Mouse (Mus musculus): ENCODE measurements at regions not wholly inside any gene's neighbourhood (a gene's known extent, or its start where the extent isn't known, plus 50 kb on each side); places are given as distances from the start of the nearest gene placed in this dataset.
"Not testable (repeated sequence)": the region's sequence is repeated elsewhere in the genome, so short reads cannot be mapped to it uniquely, and the experiment has no call there.

DNA sequence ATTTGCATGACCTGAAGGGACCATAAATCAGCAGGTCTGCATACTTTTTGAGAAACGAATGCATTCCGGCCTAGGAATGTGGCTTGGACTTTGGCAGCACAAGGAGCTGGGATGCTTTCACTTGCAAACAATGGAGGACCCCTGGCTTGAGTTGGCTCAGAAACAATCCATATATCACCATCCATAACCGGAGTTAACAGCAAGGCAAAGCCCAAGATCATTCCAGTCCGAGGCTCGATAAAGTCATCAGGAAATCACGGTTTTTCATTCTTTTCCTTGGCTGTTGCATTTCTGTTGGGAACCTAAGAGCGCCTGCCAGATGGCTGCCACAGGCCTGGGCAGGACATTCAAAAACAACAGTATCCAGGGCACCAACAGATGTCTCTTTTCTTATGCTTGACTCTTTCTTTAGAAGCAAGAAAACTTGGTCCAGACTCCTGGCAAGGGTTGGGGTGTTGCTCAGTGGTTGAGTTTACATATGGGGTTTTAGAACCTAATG, 198.5 kb downstream of the Fam43a start:
- DNase-seq (ENCODE audit: low read depth, low spot score): peak; percentile 54

DNA sequence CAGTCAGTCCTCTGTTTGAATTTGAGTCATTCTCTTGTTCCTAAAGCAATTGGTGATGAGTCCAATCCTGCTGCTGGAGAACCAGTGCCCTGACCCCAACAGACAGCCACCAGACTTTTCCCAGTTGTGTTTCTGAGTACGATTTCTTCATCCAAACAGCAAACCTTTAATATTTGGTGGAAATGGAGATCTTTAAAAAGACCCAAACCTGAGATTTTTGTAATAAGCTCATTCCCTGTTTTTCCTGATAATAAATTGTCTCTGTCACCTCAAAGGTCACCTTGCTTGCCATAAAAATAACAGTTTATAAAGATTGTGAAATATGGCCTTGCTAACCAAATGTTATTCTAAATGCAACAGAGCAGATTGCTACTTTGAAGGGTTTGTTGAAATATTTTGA, 199.0 kb downstream of the Fam43a start:
- no peak for DNase-seq (ENCODE audit: low read depth, low spot score)

DNA sequence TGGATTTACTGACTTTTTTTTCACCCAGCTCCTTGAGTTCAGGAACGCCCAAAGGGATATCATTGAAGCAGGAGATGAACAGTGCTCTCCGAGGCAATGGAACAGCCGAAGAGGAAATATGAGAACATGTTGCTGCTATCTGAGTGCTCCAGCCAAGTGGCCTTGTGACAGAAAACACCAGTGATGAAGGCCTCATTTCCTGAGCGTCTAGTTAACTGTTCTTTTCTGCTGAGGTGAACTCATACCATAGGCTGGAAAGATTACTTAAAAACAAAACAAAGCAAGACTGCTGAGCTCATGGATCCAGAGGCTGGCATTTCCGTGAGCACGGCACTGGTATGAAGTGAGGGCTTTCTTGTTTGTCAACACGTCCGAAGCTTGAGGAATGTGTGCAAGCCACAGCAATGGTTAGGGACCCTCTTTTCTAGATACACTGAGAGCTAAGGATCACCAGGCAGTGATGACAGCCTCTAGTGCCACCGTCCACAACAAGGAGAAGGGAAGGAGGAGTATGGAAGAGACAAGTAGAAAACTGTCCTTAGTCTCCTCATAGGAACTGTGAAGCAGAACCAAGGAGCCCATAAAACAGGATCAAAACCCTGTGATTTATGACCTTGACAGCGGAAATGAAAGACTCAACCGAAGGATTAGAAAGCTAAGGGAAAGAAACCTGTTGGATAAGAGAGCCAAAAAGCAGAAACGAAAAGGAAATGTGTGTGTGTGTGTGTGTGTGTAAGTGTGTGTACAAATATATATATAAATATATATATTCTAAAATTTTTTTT, 200.4 kb downstream of the Fam43a start:
- DNase-seq (ENCODE audit: low read depth, low spot score): no peak

DNA sequence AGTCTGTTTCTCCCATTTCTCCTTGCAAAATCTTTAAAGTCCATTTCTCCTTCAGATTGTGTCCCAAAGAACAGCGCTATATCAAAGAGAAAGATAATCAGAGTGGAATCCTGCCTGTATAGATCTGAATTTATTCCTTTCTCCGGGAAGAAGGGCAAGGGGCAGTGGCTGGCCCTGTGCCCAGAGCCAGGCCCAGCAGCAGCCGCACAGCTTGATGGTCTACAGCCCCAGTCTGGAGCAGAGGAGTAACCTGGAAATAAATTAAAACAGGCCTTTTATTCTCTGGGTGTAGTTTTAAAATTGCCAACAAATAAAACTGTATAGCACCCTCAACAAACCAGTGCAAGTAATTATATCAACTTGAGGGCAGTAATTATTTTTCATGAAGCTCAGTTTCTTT, 204.5 kb downstream of the Fam43a start:
- DNase-seq (ENCODE audit: low read depth, low spot score): no peak

DNA sequence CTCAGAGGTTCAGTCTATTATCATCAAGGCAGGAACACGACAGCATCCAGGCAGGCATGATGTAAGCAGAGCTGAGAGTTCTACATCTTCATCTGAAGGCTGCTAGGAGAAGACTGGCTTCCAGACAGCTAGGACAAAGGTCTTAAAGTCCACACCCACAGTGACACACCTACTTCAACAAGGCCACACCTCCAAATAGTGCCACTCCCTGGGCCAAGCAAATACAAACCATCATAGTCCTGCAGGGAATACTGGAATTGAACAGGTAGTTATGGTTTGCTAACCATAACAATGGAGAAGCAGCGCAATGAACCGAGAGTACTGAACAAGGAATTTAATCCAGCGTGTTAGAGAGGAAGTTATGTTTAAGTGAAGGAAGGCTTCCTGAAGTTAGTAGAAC, 206.7 kb downstream of the Fam43a start:
- not testable (repeated sequence) for DNase-seq (ENCODE audit: low read depth, low spot score)

DNA sequence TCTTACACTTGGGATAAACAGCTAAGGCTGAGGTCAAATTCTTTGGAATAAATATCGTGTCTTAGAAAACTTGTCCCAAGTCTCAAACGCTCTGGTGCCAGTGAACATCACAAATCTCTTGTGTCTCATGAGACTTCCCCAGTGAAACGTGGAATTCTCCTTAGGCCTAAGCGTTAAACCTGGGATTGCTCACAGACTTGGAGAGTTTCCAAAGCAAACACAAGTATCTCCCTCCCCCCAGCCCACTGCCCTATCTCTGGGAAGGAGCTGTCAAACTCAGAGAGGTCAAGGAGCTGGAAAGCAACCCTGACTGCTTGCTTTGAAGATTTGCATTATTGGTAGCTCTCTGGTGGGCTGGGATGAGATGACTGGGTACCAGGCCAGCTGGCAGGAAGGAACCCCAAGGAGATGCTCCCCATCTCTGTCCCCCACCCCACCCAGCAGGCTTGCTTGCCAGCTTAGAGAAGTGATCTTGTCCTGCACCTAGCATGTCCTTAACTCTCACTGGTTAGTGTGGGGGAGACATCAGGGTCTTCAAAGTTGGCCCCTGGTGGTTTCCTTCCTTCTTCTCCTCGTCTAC, 219.1 kb downstream of the Fam43a start:
- no peak for DNase-seq (ENCODE audit: low read depth, low spot score)

DNA sequence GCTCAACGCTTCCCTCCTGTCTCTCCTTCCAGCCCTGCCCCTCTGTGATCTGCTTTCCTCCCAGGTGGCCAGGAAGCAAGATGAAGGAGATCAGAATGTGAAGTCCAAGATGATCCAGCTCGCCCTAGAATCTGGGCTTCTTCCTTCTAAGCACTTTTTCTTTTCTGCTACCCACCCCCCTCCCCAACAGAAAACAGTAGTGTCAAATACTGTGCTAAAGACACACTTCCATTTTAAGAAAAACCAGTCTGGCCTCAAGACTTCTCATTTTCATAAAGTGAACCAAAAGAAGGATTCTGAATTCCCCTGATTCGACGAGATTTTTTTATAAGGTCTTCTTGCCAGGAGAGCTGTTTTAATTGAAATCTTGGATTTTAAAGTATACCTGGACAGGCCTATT, 219.8 kb downstream of the Fam43a start:
- DNase-seq (ENCODE audit: low read depth, low spot score): no peak

DNA sequence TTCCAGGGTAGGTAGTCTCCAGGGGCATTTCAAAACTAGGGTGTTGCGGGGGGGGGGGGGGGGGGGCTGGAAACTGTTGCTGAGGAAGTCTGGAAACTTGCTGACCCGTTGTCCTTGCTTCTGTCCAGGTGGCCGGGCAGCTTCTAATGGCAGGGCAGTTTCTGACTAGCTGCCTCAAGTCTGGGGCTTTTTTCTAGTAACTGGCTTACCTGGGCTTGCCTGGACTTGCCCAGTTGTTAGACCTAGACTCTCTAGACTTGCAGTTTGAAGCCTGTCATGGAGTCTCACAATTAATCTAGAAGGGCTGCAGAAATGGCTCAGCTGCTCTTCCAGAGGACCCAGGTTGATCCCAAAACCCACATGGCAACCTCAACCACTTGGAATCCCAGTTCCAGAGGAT, 220.7 kb downstream of the Fam43a start:
- DNase-seq (ENCODE audit: low read depth, low spot score): no peak

DNA sequence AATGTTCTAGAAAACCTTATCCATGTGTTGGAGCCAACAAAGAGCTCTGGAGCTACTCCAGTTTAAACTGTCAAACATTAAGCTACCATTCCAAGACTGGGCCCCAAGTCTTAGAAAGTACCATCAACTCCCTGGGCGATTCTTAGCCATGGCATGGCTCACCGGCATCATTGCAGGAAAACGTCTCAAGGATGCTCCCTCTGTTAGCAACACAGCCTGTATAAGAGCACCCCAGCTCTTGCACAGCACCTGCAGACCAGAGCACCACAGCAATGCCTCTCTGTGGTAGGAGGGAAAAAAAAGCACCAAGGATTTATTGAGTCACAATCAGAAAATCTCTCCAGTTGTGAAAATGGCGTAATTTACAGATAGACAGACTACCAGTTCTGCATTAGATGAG, 221.2 kb downstream of the Fam43a start:
- DNase-seq (ENCODE audit: low read depth, low spot score): no peak

DNA sequence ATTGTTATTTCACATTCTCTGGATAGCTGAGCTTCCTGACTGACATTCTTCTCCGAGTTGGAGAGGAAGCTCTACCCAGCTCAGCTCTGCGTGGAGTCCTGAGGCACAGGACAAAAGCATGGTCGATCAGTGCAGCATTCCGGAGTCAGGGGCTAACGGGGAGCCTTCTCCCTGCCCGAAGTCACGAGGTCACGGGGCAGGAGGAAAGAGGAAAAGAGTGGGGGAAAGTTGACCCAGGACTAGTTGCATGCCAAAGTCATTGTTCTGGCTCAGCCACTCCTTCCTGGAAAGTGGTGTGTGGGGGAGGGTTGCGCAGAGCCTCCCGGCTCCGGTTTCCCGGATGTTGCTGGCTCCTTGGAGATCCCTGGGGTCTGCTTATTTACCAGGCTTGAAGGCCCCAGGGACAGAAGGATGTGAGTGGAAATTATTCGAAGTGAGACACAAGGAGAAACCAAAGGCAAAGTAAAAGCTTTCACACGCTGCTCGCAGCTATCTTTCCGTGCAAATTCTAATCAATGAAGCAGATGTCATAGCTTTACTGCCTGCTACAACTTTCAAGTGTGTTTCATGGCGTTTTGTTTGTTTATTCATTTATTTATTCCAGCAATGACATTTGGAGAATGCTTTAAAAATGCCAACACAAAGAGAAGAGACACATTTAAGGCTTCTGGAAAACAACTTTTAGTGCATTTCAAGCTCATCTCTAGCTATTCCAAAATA, 221.8 kb downstream of the Fam43a start:
- DNase-seq (ENCODE audit: low read depth, low spot score): peak; percentile 9

DNA sequence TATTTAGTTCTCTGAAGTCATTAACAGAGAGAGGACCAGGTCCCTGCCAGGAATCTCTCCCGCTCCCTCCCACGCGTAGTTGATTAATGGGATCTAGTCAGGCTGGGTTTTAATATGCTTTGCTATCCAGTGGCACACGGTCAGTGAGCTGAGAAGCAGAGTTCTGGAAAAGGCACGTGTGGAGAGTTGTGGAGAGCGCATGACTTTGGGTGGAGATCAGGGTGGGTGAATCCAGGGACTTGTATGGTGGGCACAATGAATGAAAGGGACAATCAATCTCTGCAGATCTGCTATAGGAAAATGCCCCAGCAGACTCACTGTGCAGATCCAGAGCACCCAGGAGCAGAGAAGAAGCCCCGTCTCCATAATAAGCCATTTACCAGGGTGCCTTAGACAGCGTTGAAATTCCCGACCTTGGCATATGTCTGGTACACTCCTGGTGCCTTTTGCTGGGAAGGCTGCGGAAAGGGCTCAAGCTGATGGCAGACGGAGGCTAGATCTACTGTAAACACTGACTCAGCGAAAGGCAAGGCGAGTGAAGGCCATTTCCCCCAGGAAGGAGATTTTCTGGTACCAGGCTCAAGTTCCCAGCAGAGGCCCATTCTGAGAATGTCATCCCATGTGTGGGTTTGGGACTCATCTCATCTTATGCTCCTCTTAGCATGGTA, 222.5 kb downstream of the Fam43a start:
- peak; percentile 27 for DNase-seq (ENCODE audit: low read depth, low spot score)

DNA sequence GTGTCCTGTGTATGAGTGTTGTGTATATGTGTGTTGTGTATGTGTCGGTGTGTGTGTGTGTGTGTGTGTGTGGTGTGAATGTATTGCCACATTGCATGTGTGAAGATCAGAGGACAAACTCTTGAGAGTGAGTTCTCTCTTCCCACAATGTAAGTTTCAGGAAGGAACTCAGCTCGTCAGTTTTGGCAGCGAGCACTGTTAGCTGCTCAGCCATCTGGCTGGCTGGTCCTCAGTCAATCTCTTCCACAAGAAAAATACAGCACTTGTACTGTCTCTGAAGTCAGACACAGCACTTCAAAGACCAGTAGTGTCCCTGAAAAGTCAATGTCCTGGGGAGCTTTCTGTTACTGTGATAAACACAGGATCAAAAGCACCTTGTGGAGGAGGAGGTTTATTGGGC, 226.6 kb downstream of the Fam43a start:
- peak; percentile 86 for DNase-seq (ENCODE audit: low read depth, low spot score)

DNA sequence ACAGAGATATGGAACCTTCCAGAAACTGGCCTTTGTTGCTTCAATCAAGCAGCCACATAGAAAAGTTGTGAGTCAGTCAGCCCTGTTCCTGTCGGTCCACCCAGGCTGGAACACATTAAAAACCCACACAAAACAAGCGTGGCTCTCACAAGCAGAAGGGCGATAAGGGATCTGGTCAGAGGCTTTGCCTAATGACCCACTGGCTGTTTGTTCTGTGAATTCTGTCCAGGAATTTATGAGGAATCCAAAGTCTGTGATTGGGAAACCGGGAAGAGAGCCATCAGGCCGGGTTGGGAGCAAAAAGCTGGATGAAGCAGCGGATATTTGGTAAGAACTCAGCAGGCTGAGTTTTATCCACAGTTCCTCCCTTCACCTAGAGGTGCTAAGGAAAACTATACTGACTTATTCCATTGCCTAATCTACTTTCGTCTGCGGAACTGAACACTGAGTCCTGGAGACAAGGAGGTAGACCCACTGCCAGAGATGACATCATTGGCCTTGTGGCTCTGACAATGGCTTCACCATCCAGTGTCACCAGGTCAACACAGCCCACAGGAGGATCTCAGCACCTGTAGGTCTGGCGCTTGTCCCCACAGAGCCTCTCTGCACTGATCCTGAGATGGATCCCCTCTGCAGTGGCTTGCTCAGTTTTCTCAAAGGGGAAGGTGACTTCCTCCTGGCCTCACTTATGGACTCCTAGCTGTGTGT, 228.5 kb downstream of the Fam43a start:
- no peak for DNase-seq (ENCODE audit: low read depth, low spot score)

DNA sequence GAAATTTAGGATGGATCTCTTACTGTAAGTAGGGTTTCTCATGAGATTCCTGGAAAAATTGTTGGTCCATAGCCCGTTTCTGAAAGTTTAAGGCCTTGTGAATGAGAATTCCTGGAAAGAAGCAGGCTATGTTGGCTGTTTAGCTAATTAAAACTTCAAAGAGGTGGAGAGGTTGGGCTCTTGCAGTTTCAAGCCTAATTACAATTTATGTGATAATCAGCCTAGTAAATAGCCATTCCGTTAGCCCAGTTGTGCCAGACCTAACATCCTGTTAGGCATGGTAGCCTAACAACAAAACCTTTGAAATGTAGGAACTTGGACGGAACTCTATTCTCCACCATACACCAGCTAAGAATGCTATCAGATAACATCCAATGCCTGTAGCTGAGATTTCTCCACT, 235.0 kb downstream of the Fam43a start:
- no peak for DNase-seq (ENCODE audit: low read depth, low spot score)

DNA sequence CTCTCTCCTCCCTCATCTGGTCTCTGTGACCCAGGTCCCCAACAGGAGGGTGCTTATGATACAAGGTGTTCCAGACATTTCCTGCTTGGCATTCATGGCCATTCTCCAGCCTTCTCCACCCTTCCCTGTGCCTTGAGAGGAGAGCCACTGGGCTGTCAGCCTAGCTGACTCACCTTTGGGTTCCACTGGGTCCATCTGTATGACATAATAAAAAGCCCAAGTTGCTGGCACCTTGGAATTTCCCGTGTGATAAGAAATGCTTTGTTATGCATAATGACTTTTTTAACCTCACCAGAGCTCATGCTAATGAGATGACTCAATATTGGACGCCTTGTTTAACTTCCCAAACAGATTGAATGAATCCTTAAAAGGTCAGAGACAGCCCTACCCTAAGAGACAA, 236.2 kb downstream of the Fam43a start:
- no peak for DNase-seq (ENCODE audit: low read depth, low spot score)

DNA sequence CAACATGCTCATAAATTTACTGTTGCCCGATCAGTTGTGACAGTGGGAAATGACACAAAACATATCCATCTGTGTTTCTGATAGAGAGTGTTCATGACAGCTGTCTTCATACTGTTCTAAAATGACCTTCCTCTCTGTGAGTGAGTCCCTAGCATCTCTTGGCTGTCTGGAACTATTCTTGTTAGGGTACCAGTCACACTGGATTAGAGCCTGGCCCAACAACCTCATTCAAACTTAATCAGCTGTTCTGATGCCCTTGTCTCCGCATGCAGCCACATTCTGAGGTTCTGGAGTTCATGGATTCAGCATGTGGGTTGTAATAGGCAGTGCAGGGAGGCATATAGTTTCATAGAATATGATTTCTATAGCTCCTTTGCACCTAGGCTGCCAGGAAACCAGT, 238.4 kb downstream of the Xxylt1 start:
- DNase-seq (ENCODE audit: low read depth, low spot score): no peak

DNA sequence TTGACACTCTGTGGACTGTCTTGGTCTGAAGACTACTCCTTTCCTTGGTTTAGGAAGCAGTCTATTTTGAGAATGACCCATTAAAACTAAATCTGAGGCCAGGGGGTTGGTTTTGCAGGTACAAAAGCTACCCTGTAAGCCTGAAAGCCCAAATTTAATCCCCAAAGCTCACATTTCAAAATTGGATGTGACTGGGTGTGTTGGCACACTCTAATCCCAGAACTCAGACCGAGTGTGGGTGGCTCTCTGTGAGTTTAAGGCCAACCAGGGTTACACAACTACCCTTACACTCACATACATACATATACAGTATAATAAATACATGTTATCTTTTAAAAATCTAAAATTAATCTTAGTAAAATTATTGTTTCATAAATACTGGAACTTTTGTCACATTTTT, 228.6 kb downstream of the Xxylt1 start:
- DNase-seq (ENCODE audit: low read depth, low spot score): no peak

DNA sequence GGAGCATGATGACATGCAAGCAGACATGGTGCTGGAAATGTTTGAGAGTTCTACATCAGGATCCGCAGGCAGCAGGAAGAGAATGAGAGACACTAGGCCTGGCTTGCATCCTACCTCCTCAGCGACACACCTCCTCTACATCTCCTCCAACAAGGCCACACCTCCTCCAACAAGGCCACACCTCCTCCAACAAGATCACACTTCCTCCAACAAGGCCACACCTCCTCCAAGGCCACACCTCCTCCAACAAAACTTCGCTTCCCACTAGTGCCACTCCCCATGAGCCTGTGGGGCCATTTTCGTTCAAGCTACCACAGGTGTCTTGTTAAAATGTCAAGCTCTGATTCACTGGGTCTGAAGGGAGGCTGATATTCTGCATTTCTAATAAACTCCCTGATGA, 226.5 kb downstream of the Xxylt1 start:
- DNase-seq (ENCODE audit: low read depth, low spot score): no peak

DNA sequence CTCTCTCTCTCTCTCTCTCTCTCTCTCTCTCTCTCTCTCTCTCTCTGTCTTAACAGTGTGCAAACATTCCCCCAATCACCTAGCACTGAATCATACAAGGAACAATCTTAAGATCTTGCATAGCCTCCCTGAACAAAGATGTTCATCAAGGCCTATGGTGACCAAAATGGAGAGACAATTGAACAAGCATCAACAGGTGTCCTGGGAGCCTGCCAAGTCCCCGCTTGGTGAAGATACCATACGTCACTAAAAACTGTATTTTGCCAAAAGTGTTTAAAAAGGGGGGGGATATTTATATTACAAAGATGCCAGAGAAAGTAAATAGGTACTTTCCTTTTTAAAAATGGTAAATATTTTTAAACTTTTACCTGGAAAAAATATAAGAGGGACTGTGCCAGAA, 223.6 kb downstream of the Xxylt1 start:
- no peak for DNase-seq (ENCODE audit: low read depth, low spot score)

DNA sequence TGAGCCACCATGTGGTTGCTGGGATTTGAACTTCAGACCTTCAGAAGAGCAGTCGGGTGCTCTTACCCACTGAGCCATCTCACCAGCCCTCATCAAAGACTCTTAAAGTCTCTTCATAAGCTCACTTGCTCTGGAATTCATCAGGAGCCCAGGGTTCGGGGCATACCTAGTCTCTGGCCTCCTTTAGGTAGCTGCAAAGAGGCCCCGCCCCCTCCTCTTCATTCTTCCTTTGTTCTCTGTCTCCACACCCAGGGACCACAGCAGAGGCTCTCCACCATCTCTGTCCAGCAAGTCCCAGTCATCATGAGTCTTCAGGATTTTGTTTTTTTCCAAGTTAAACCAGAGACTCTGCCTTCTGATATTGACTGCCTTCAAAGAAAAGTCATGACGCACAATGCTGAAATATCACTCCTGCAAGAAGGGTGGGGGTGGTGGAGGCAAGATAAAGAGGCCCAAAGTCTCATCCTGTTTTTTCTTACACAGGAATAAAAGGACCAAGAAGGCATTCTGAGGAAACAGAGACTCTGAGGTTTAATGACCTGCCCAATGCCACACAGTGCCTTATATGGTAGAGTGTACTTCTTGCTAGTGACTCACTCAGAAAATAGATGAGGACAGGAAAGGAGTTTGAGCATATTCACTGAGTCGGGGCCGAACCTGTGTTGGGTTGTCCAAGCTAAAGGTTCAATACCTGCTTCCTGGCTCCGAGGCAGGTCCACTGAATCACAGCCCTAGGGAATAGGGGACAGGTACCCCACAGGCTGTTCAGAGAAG, 211.9 kb downstream of the Xxylt1 start:
- DNase-seq (ENCODE audit: low read depth, low spot score): no peak

DNA sequence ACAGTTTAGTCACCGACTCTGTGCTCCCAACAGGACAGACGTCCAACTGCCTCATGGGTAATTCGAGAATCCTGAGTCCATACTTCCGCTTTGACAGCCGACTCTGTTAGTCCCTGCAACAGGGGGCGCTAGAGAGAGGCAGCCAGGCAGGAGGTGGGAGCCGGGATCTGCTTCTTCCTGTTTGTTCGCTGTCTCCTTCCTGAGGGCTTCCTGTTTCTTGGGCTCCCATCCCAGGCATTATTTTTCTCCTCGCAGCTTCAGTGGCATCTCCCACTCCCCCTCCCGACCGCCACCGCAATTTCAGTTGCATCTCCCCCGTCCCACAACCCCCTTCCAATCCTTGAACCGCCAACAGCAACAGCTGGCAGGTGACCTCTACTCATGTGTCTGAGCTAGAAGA, 211.1 kb downstream of the Xxylt1 start:
- no peak for DNase-seq (ENCODE audit: low read depth, low spot score)
